Mouse (Mus musculus) ES-E14 (cell line): ENCODE data around the gene Slc31a1.

Source experiments
- CHD2 ChIP-seq: IDR thresholded peaks from 2 replicates; pipeline ENCODE4 v1.6.1; 2014; ENCODE audit warnings: mild to moderate bottlenecking, low read depth, low read length, inconsistent platforms
- HCFC1 ChIP-seq: IDR thresholded peaks from 2 replicates; pipeline ENCODE4 v1.6.1; 2012; ENCODE audit warnings: low read length, inconsistent platforms, borderline replicate concordance; ENCODE audit not compliant: insufficient read depth
- MAFK ChIP-seq: IDR thresholded peaks from 2 replicates; pipeline ENCODE4 v1.6.1; 2014; ENCODE audit warnings: mild to moderate bottlenecking, low read depth, low read length, inconsistent platforms; ENCODE audit not compliant: insufficient read depth
- ZC3H11A ChIP-seq: IDR thresholded peaks from 2 replicates; pipeline ENCODE4 v1.6.1; 2012; ENCODE audit warnings: low read depth, mild to moderate bottlenecking, inconsistent platforms, low read length, borderline replicate concordance

DNA sequence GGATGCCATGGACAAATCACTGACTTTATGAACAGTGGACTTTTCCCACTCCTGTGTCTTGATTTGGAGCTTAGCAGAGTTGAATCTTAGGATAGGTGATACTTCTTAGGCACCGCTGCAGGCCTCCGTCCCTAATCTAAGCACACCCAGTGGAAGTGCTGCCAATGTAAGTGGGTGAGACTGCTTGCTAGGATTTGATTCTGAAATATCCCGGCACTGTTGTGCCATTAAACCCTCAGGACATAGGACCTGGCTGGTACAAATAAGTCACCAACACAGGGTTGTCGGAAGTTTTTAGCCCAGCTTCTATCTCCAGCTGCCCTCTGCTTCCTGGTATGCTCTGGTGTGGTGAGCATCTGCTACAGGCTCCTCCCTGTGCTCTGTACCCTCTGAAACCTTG, 65.4 kb downstream of the Slc31a1 start:
- TF ChIP-seq HCFC1 (no peak), ZC3H11A (no peak), CHD2 (no peak), MAFK (no peak)
